Mouse (Mus musculus): ENCODE results near the gene Sprr2e.

Sprr2e gene

GRCm38 (mm10) chr3:92351843-92352242 is at the start of gene Sprr2e:
Gene Sprr2e, plus strand, starts transcription at chr3:92352143.
- DNase-seq (ENCODE audit: extremely low read depth, insufficient read length, low spot score): no peak

- no peak for DNase-seq (ENCODE audit: extremely low read depth, insufficient read length, low spot score)
These were observed 44.5 kb upstream of the Sprr2e start for GRCm38 (mm10) chr3:92307406-92307805.

- DNase-seq (ENCODE audit: extremely low read depth, insufficient read length, low spot score): no peak
These were observed 35.6 kb upstream of the Sprr2e start, which contains the start of gene Sprr2b for GRCm38 (mm10) chr3:92316320-92316719. Gene Sprr2b, plus strand, starts transcription at chr3:92316620.

GRCm38 (mm10) chr3:92317384-92317783 is 34.6 kb upstream of the Sprr2e start:
- no peak for DNase-seq (ENCODE audit: extremely low read depth, insufficient read length, low spot score)

GRCm38 (mm10) chr3:92336278-92336677 is 15.7 kb upstream of the Sprr2e start:
- no peak for DNase-seq (ENCODE audit: extremely low read depth, insufficient read length, low spot score)

- no peak for DNase-seq (ENCODE audit: extremely low read depth, insufficient read length, low spot score)
These were observed 13.1 kb upstream of the Sprr2e start, which contains the start of gene Sprr2d for GRCm38 (mm10) chr3:92338840-92339239. Gene Sprr2d, plus strand, starts transcription at chr3:92339140.

- no peak for DNase-seq (ENCODE audit: extremely low read depth, insufficient read length, low spot score)
These were observed 9.7 kb downstream of the Sprr2e start for GRCm38 (mm10) chr3:92361619-92362018.

GRCm38 (mm10) chr3:92364887-92365286 is 12.9 kb downstream of the Sprr2e start, which contains the start of gene Sprr2f:
Gene Sprr2f, plus strand, starts transcription at chr3:92365187.
- DNase-seq (ENCODE audit: extremely low read depth, insufficient read length, low spot score): no peak

GRCm38 (mm10) chr3:92373613-92374012 is 21.7 kb downstream of the Sprr2e start:
- DNase-seq (ENCODE audit: extremely low read depth, insufficient read length, low spot score): no peak

- DNase-seq (ENCODE audit: extremely low read depth, insufficient read length, low spot score): no peak
These were observed 33.4 kb downstream of the Sprr2e start, which contains the start of gene Sprr2h for GRCm38 (mm10) chr3:92385385-92385784. Gene Sprr2h, plus strand, starts transcription at chr3:92385685.

GRCm38 (mm10) chr3:92394301-92394700 is 42.4 kb downstream of the Sprr2e start:
- no peak for DNase-seq (ENCODE audit: extremely low read depth, insufficient read length, low spot score)

All from 3134 (cell line).